Mouse (Mus musculus): Measurements from ENCODE around the gene Ift140.

Ift140 gene

DNA sequence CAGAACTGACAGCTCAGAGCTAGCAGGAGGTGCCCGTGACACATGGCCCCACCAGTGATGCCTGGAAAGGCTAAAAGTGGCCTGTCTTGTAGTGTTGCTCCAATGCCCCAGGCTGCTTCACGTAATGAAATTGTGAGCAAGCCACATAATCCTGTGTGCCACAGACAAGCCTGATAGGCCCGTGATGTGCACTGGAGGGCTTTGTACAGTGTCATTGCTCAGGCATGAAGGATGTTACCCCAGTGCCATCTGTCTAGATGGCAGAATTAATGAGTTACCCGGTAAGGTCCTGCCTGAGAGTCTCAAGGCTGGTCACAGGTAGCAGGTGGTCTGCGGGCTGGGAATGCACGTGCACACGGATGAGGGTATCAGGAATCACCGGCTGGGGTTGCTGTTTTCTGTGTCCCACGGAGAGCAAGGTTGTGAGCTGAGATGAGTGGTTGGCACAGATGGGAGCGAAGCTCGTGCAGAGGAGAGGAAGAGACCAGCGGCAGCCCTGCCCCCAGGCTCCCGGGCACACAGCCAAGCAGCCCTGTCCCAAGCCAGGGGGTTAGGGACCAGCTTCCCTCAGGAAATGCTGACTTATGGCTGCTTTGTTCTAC lies 62.0 kb downstream of the Ift140 start:
- peak; percentile 73 to 74 for DNase-seq (ENCODE audit: low spot score in 2 of 2)

DNA sequence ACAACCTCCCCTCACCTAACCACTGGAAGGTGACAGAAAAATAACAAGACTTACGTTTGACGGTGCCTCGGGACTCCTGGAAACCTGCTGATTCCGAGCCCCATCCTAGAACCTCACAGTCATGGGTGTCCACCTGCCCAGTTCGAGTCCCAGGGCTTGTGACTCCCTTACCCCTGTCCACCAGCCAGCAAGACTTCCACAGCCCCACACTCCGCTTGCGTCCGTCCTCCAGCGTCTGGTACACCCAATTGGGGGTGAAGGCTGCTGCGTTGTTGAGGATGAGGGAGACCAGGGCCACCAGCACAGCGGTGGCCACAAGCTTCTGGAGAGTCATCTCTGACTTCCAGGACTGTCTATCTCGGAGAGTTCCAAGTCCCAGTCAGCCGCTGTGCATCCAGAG lies 64.3 kb downstream of the Ift140 start:
- peak in 1 of 2 experiments; percentile 16 for DNase-seq (ENCODE audit: low spot score in 2 of 2)

DNA sequence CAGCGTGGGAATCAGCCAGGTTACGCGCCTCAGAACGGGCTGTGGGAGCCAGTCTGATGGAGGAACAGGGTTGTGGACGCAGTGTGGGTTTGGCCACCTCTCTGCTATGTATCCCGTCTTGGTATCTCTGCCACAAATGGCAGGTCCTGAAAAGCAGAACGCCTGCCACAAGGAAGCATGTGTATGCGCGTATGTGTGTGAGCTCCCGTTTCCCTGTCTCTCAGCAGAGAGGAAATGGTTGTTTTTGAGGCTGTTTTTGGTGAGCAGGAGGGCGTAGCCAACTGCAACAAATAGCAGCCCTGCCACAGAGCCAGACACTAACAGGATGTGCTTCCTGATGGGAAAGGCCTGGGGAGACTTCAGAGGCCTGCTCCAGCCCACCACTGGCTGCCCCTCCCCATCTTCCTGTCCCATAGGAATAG lies 65.1 kb downstream of the Ift140 start:
- peak; percentile 90 to 94 for DNase-seq (ENCODE audit: low spot score in 2 of 2)

DNA sequence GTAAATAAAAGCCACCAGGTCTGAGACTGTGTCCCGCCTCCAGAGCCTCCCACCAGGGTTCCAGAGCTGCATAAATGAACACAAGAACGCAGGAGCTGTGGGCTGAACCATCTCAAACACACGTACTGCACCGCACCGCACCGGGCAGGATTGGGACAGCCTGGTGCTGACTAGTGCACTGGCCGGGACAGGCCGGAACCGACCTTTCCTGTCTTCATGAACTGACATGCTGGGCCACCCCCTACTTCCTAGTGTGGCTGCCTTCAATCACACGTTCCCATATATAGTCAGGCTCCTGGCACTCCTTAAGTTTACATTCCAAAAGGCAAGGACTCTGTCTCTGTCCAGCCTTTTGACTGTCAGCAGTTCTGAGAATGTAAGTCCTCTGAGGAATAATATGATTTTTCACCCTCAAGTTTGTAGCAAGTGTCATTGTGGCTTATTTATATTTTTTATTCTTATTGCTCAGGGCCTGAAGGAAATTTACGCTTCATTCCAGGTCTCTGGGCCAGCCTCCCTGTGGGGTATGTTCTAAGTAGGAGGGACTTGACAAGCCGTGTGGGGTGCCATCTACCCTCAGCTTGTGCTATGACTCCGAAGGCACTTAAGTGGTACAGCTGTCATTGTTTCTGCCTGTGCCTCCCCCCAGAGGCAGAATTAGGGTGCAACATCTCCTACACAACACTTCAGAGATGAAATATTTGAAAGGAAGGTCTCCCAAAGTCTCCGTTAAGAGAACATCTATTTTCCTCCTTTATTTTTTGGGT lies 66.4 kb downstream of the Ift140 start:
- peak; percentile 53 to 59 for DNase-seq (ENCODE audit: low spot score in 2 of 2)

DNA sequence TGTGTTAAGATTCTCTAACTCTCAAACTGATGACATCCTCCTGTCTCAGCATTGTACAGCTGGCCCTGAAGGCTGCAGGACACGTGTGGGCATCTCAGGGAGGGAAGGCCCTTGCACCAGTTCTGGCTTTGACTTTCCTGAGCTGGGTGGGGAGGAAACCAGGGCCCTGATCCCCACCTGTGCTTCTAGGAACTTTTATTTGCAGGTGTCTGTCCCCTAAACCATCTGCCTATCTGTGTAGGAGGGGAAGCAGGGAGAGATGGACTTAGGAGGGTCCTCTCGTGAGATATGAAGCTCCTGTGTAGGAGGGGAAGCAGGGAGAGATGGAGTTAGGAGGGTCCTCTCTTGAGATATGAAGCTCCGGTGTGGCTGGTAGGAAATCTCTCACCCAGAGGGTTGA lies 67.0 kb downstream of the Ift140 start:
- DNase-seq (ENCODE audit: low spot score in 2 of 2): no peak

- peak; percentile 91 to 95 for DNase-seq (ENCODE audit: low spot score in 2 of 2)
Measured at GRCm38 (mm10) chr17:25083444-25083931, 67.6 kb downstream of the Ift140 start, which contains the start of gene Tmem204. TSS of gene Tmem204 (minus strand) at chr17:25083591.

DNA sequence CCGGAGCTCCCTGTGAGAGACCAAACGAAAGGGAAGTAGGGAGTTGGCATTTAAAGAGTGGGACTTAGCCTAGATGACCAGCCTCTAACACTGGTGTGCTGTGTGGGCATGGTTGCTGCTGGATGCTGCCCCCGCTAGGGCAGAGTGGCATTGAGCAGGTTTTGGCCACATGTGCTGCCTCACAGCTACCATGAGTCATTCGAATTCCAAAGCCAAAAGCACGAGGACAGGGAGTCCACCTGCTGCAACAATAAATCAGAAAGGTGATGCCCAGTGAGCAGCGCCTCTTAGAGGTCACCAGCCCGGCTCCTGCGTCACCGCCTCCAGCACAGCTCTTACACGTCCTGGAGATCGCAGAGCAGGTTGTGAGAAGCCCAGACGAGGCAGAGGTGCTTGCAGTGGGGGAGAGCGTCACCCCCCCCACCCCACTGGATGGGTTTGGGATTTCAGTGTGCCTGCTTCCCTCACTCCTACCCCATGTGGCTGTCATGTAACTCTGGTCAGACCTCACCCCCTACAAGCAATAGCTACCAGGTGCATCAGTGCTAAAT lies 69.0 kb downstream of the Ift140 start:
- DNase-seq (ENCODE audit: low spot score in 2 of 2): no peak

GRCm38 (mm10) chr17:25086724-25087123 lies 70.8 kb downstream of the Ift140 start:
- no peak for DNase-seq (ENCODE audit: low spot score in 2 of 2)

DNA sequence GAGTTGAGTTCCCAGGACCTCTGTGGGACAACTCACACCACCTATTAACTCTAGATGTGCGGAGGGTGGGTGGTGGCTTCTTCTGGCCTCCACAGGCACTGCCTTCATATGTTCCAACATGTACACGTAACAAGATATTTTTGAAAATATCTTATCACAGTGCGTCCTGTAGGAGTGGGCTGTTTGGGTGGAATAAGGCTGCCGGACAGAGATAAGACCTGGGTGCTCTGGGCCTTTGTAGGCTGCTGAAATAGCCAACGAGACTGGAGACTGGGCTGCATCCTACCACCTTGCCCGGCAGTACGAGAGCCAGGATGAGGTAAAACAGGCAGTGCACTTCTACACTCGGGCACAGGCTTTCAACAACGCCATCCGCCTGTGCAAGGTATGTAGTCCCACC lies 73.3 kb downstream of the Ift140 start:
- DNase-seq (ENCODE audit: low spot score in 2 of 2): no peak

DNA sequence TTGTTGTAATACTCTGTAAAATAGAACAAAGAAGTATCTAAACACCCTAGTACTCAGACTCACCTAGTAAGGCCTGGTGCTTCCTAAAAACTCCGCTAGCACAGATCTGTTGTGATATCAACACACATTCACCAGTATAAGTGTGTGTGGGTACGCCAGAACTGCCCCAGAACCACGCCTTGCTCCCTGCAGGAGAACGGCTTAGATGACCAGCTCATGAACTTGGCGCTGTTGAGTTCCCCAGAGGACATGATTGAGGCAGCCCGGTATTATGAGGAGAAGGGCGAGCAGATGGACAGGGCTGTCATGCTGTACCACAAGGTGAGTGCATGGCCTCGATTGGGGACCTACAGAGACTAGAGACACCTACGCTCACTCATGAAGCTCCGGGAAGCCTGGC lies 74.6 kb downstream of the Ift140 start:
- no peak for DNase-seq (ENCODE audit: low spot score in 2 of 2)

DNA sequence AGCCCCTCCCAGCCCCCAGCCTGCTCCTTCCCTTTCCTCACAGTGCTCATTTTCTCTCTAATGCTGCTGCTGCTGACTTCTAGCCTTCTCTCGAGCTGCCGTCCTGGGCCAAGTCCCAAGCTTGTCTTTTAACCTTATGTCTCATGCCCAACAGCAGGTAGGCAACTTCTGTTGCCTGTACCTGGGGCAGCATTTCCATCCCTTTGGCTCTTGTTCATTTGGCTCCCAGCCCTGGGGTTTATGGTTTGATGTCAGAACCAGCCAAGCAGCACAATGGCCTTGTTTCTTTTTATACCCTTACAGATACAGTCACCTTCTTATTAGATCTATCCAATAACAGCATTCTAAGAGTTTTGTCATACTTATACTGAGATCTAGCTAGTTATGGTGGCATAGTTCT lies 80.3 kb downstream of the Ift140 start:
- DNase-seq (ENCODE audit: low spot score in 2 of 2): no peak

DNA sequence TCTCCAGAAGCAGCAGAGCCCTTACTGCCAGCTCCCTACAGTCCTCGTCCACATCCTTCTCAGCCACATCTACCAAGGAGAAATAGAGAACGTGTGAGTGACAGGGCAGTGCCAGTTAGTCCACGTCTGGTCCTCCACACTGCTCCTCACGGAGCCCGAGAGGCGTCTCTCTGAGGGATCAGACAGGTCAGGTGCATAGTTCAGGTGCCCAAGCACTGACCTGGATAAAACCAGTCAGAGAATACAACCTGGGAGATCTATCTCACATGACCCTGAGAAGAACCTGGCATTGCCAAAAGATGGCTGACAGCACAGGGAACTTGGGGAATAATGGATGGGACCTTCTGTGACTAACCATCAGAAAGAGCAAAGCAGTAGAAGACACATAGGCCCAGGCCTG lies 84.2 kb downstream of the Ift140 start:
- DNase-seq (ENCODE audit: low spot score in 2 of 2): no peak

GRCm38 (mm10) chr17:25101338-25101737 lies 85.5 kb downstream of the Ift140 start:
- no peak for DNase-seq (ENCODE audit: low spot score in 2 of 2)

GRCm38 (mm10) chr17:25107786-25108185 lies 91.9 kb downstream of the Ift140 start:
- DNase-seq (ENCODE audit: low spot score in 2 of 2): no peak

DNA sequence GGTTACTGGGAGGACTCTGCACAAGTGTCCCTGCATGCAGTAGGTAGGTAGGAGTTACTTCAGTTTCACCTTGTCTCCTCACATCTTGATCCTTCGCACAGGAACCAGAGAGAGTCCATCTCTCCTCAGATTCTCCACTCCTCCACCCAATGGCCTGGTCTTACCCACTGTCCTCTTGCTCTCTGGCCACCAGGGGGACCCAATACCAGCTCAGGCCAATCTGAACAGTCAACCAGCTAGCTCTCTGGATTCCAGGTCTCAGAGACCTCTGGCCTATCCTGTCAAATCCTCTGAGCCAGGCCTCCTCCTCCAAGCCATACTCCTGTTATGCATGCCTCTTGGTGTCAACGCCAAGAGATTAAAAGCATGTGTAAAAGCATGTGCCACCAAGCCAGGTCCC lies 93.7 kb downstream of the Ift140 start:
- DNase-seq (ENCODE audit: low spot score in 2 of 2): peak in 1 of 2 experiments; percentile 29

- DNase-seq (ENCODE audit: low spot score in 2 of 2): no peak
Measured at GRCm38 (mm10) chr17:25110590-25110989, 94.7 kb downstream of the Ift140 start.

- DNase-seq (ENCODE audit: low spot score in 2 of 2): no peak
Measured at GRCm38 (mm10) chr17:25111220-25111619, 95.3 kb downstream of the Ift140 start.

DNA sequence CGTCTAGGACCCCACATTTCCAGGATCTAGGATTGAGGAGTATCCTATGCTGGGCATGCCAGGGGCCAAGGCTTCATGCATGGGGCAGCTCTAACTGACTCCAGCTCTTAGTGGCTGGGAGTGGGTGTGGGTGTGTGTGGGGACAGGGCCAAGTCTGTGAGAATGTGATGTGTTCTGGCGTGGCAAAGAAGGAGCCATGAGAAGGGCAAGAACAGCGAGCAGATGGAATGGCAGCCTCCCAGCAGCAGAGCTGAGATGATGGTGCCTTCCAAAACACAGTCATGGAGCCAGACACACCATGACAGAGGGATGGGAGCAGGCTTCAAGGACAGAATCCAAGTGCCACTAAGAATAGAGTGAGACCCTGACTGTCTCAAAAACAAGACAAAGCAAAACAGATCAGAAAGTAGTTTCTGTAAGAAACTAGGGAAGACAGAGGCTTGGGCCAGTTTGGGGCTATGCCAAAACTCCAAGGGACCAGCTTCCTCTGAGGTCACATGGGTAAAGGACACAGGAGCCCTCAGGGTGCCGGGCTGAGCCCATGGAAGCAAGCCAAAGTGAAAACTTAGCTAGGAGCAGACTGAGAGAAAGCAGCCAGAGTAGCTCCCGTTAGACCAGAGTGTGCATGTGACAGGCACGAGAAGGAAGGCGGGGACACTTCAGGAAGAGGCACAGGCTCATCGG lies 96.0 kb downstream of the Ift140 start:
- peak; percentile 57 to 61 for DNase-seq (ENCODE audit: low spot score in 2 of 2)

GRCm38 (mm10) chr17:25112423-25112810 lies 96.5 kb downstream of the Ift140 start:
- DNase-seq (ENCODE audit: low spot score in 2 of 2): no peak

DNA sequence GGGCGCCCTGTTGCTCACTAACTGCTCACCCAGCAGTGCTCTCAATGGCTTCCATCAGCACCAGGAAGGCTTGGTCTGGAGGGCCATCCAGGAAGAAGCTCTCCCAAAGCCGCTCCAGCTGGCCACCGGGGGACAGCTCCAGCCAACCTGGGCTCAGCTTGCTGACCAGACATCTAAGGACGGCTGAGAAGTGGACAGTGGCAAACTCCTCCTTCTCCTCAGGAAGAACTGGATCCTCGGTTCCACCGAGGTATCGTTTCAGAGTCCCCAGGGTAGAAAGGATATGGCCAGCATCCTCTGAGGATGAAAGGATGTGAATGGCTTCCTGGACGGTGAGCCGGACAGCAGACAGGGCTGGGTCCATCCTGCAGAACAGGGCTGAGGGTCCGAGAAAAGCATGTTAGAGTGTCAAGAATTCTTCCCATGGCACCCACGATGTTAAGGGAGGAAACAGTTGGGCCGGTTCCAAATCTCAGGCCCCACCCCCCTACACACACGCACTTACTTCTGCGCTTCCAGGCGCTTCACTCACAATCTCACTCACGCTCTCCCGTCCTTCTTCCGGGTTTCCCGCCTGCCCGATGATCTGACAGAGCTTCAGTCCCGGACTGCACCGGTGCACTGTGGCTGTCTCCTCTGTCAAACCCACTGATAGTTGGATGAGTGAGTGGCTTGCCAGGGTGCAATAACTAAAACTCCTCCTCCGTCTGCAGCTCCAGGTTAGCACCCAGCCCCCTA lies 99.2 kb downstream of the Ift140 start:
- peak in 1 of 2 experiments; percentile 18 for DNase-seq (ENCODE audit: low spot score in 2 of 2)

- DNase-seq (ENCODE audit: low spot score in 2 of 2): peak; percentile 93 to 94
Measured at GRCm38 (mm10) chr17:25115664-25116432, 100.0 kb downstream of the Ift140 start, which contains the start of gene Telo2. TSS of gene Telo2 (minus strand) at chr17:25115967.

Data from heart, adult 9 months (tissue).